Mouse (Mus musculus) left cerebral cortex, adult 18-20 months (tissue): ENCODE data around the gene Abi1. TPM values are rescaled to one million over a fixed set of nuclear protein-coding genes. Genes with fewer than 3 reads are reported as not detected.
"Not testable (repeated sequence)": the region's sequence is repeated elsewhere in the genome, so short reads cannot be mapped to it uniquely, and the experiment has no call there.

ENCODE experiments used
- DNase-seq, 2 experiments: peaks; one replicate each; pipeline ENCODE4 v3.0.0; 2021 to 2022; ENCODE audit warnings: low spot score in 2 of 2, mixed read lengths in 1 of 2
- total RNA-seq, 2 experiments: library from RNA; stranded (reverse); gene quantifications; 2 replicates each; pipeline ENCODE4 v1.2.3; 2021

Abi1 gene
- total RNA-seq, 2 experiments from 2014 or later: 142 to 146 TPM

DNA sequence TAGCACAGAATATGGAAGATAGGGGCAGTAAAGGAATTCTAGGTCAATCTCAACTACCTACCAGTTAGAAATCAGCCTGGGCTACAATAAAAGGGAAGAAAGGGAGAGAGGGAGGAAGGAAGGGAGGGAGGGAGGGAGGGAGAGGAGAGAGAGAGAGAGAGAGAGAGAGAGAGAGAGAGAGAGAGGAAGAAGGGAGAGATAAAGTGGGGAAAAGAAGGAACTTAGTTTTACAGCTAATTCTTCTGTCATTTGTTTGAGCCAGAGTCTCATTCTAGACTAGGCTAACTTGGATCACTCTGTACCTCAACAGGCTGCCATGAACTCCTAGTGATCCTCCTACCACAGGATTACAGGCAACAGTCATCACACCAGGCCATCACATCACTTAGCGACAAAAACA, 4.6 kb downstream of the Abi1 start:
- no peak for DNase-seq

DNA sequence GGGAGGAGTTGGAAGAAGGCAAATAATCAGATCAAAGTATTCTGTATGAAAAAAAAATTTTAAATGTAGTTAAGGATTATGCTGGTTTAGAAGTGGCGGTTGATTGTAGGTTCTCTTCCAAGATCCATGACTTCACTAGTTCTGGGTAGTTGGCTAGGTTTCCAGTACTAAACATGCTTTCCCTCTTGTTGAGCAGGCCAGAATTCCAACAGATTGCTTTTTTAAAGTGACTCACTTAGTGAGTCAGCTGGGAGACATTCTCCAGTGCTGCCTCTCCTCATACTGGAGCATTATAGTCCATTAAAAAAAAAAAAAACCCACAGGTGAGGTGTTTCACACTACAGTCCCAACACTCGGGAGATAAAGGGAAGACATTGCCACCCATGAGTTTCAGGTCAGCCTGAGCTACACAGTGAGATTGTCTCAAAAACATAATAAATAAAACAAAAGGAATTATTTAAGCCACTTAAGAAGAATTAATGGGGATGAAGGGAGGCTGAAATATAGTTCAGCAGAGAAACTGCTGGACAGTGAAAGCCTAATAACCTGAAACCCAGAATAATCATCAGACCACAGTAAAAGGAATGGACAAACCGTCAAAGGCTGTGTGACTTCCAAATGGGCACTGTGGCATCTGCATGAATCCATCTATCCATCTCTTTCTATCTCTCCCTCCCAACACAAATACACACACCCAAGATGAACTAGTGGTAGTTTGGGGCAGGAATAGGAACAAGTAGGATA, 5.2 kb downstream of the Abi1 start:
- no peak for DNase-seq

DNA sequence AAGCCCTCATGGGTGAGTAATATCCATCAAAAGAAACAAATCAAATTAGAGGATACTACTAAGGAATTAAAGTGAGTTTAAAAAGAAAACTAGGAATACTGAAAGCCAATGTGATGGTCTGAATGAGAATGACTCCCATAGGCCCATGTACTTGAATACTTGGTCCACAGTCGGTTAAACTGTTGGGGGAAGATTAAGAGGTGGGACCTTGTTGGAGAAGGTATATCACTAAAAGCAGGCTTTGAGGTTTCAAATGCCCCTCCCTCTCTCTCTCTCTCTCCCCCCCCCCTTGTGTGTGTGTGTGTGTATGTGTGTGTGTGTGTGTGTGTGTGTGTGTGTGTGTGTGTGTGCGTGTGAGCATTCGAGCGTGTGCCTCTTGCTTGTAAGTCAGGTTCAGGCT, 9.4 kb downstream of the Abi1 start:
- no peak for DNase-seq

DNA sequence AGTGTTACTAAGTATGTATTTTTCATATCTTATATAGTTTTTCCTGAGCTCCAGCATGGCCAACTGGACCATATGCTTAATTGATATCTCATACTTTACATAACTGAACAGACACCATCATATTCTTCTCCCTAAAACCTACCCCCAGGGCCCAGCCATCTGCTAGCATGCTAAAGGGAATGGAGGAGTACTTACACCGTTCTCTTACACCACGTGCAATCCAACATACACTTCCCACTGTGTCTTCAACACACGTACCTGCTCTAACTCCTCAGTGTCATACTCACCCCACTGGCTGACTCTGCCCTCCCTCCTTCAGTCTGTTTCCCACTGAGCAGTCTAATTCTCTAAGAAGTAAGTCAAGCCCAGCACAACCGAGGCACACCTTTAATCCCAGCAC, 11.2 kb downstream of the Abi1 start:
- no peak for DNase-seq

DNA sequence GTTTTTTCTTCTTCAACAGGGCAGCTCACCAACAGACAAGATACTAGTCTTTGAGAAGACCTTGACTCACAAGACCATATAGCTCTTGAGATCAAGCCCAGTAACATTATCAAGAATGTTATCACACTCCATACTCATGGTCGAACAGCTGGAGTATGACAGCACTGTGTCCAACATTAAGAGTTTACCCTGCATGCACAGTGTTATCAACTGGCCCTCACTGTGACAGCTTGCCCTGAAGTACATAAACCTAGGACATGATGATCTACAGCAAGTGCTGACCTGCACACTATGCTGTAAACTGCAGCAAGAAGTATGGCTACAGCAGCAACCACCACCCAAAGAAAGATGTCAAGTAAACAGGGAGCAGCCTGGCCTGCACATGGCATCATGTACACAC, 13.7 kb downstream of the Abi1 start:
- no peak for DNase-seq

DNA sequence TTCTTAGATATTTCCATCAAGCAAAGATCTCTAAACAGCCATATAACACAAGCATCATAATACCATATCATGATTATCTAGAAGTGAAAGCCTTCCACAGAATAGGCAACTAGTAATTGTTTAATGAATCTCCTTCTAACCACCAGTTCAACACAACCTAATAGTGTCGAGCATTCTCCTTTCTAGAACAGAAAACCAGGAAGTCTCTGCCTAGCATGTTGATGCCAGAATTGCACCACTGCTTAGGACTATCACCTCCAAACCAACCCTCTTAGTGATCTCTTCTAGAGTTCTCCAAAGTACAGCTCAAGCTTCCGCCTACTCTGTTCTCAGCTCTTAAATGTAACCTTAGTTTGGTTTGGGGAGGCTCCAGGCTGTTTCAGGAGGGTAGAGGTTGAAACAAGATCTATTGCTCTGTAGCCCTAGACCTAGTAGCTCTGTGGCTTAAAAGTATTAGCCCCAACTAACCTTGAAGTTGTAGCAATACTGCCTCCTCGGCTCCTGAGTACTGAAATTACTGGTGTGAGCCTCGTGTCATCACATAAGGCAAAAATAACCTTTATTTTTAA, 16.2 kb downstream of the Abi1 start:
- no peak for DNase-seq

DNA sequence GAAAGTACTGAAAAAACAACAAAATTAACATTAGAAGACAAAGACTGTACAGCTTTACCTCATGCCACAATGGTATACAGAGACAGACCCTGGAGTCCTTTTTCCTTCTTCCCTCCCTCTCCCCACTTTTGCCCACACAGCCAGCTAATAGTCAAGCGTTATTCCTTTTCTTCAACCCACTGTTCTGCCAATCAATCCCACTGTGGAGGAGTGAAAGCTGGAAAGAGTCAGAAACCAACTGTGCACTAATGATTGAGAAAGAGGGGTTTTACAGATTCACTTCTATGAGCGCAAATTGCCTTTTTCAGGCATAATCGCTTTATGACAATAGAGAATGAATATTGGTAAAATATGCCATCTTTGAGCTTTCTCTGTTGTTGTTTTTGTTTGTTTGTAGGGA, 17.0 kb downstream of the Abi1 start:
- DNase-seq: no peak

DNA sequence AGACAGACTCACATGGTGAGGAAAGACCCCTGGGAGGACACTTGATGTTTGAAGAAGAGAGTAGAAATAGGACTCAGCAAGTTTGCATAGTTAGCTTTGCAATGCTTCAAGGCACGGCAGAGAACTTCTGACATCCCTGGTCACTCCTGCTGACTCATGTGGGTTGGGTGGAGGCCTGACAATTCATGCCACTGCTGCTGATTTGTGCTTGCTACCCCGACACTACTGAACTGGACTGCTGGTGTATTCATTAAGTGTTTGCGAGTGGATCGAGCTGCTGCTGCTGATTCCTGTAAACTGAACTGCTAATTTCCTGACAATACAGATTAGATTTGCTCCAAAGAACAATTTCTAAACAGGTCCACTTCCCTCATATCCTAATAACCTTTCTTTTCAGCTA, 18.3 kb downstream of the Abi1 start:
- DNase-seq: no peak

DNA sequence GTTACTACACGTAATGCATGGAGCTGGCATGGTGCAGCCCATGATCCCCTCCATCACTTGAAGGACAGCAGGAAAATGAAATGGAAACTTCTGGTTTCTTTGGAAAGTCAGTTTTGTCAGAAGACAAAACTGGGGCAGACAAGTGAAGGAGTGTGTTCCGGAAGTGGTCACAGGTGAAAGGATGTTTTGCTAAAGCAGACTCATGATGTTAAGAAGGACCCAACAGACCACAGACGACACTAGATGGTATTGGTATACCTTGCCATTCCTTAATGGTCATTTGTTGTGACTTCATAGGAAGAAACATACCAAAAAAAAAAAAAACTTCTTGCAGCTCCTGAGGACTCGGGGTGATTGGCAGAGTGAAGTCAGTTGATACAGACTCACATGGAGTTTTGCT, 18.7 kb downstream of the Abi1 start:
- no peak for DNase-seq

DNA sequence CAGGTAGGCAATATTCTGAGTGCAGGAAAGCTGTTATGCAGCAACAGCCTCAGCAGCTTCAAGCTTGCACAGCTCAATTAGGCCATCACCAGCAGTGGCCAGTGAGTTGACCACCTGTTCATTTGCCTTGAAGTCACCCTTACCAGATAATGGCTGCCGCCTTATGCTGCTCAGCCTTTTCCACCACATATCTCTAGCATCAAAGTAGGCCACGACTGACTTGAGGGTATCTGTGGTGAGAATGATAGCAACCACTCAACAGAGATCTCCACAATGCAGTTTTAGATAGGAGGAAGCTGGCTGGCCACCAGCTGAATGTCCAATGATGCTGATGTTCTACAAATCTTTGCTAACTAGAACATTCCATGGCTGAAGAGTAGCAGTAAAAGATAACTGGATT, 20.9 kb downstream of the Abi1 start:
- DNase-seq: no peak

DNA sequence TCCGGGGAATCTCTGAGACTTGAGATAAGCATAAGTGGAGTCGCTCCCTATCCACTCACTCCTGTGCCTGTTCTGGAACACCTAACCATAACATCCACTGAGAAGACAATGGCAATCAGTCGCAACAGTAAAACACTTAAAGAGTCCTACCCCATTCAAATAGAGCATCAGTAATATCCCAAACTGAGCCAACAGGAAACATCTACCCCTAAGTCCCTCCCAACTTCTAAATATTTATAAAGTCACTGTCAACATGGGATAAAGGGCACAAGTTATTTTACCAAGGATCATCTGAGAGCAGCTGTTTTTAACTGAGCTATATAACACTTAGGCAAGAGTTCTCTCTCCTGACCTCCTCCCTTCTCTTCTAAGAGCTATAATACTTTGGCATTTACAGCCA, 23.9 kb downstream of the Abi1 start:
- no peak for DNase-seq

DNA sequence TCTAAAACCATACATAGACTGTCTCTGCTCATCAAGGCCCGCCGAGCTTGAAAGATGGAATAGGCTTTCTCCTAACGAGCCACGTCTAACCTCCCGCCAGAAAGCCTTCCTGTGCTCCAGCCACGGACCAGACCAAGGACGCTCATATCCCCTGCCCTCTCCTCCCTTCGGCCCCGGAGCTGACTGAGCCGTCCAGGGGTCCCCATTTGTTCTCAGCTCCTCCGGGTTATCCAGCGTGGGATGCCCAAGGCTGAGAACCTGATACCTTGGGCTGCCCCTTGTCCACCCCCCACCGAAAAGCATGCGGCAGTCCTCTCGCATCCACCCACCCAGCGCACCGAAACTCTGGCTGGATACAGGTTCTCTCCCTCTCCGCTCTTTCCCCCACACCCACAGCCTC, 24.7 kb downstream of the Abi1 start:
- DNase-seq: no peak

DNA sequence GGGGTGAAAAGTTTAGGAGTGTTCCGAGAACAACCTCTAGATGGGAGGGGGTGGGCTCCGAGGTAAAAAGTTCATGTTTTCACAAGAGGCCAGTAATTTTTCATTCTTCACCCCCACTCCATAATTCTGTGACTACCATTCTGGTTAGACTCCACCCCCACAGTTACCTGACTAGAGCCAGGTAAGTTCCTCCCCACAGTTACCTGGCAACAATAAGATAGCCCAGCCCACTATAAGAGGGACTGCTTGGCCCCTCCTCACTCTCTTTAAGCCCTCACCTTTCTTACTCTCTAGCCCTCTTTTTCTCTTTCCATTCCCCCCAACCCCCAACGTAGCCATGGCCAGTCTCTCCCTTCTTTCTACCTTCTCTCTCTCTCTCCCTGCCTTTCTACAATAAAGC, 25.1 kb downstream of the Abi1 start:
- not testable (repeated sequence) for DNase-seq

DNA sequence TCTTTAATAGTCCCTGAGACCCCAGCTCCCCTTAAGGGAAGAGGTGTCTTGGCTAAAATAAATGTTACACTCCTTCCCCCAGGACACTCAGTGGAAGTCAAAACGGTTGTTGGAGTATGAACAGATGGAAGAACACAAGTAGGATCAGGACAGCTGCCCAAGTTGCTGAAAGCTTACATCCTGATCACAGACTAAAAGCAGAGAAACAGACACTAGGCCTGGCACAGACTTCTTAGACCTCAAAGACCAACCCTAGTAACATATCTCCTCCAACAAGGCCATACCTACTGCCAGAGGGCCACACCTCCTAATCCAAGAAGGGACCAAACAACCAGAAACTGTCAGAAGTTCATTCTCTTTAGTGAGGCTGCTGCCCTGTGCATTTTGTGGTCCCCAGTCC, 31.8 kb downstream of the Abi1 start:
- DNase-seq: no peak

DNA sequence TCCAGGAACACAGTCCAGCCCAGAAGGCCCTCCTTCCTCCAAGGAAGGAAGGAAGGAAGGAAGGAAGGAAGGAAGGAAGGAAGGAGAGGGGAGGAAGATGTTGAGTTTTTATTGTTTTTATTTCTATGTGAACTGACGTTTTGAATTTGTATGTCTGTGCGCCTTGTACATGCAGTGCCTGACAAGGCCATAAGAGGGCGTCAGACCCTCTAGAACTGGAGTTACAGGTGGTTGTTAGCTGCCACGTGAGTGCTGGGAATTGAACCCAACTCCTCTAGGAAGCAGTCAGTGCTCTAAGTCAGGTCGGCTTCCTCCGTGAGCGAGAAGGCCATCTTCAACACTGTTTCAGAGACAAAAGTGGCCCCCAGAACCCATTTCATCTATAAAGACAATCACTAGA, 32.5 kb downstream of the Abi1 start:
- DNase-seq: no peak

DNA sequence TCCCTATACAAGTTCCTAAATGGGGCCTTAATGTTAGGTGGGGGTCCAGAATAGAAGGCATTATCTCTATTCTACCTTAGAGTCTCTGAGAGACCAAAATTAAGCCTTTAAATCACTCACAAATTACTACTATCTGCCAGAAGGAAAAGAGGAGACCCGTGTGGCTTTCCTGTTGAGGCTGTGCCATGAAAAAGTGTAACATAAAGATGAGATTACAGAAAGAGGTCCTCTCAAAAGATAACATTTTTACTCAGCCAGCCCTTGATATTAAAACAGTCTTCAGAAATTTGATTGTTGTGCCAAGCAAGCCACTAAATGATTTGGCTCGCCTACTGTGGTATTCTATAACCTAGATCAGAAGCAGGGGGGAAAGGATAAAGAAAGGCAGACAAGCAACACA, 32.9 kb downstream of the Abi1 start:
- no peak for DNase-seq

DNA sequence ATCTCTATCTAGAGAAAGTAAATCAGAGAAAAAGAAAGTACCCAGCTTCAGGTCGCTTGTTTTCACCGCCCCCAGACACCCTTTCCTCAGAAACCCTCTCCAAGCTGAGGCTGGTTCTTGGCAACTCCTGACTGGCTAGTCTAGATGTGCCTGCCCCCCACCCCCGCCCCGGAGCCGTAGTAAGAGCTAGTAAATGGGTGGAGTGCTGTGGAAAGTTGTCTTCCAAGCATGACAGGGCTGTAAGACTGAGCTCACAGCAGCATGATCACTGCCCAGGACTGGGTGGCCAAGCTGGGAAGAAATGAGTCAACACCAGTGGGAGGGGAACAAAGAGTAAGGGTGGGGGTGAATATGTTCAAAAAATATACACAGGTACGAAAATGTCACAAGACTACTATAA, 33.8 kb downstream of the Abi1 start:
- DNase-seq: no peak

DNA sequence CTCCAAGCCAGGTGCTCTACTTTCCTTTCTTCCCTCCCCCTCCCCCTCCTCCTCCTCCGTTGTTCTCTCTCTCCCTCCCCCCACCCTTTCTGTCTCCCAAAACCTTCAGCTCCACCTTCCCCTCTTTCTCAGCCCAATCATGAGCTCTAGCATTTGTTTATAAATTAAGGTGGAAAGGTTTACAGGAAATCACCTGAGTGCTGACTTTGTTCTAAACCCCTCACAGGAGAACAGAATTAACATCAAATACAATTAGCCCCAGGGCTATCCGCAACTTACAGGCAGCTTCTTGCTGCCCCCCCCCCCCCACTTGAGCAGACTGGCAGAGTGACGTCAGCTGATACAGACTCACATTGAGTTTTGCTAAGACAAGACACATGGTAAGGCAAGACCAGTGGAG, 37.4 kb downstream of the Abi1 start:
- DNase-seq: no peak

DNA sequence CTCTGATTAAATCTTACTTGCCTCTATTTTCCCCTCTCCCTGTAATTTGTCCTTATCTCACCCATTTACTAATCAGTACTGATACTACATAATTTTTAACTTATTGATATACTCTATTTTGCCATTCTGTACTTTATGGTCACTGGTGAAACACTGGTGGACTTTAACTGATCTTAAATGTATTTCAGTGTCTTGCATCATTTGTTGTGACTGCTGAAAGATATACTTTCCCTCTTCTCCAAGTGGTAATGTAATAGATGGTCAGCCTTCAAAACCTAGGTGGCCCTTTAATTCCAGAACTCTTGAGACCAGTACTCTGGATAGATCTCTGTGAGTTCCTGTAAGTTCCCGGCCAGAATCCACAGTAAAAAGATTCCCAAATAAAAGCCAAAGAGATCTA, 40.4 kb downstream of the Abi1 start:
- no peak for DNase-seq

DNA sequence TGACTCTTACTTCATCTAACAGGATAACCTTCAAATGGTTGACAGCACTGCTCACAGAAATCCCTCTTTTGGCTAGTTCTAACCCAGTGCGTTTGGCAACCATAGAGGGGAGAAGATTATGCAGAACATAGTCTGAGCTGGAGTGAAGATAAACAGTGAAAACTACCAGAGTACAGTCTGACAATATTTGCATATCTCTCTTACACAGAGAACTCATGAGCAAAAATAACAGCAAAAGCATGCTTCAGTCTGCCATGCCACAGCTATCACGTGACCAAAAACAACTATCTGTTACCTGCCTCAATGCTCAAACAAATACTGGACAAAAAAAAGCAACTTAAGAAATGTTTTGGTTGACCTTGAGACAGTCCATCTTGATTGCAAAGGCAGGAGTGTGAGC, 41.2 kb downstream of the Abi1 start:
- no peak for DNase-seq

DNA sequence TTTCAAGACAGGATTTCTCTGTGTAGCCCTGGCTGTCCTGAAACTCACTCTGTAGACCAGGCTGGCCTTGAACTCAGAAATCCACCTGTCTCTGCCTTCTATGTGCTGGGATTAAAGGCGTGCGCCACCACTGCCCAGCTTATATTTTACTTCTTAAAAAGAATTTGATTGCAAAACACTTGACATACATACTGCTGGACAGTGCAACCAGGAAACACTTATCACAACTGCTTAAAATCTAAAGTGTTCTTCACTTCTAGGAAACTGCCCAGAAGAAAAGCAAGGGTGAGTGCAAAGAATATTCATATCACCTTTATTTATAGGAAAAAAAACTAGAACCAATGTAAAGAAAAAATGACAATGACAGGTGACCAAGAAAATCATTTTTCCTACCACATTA, 42.0 kb downstream of the Abi1 start:
- no peak for DNase-seq

DNA sequence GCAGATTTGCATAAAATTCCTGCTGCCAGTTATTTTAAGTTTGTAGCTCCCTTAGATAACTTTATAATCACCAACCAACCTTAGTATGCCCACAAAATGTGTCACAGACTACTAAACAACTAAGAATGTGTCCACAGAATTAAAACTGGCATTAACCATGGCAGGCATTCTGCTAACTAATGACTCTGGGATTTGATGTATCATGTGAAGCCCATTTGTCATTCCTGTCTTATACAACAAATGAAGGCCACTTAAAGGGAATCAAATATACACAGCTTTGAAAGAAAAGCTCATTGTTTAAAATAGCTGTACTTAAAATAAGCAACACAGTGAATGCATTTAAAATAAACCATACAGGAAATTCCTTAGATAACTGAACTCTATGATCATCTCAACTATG, 44.0 kb downstream of the Abi1 start:
- DNase-seq: no peak

DNA sequence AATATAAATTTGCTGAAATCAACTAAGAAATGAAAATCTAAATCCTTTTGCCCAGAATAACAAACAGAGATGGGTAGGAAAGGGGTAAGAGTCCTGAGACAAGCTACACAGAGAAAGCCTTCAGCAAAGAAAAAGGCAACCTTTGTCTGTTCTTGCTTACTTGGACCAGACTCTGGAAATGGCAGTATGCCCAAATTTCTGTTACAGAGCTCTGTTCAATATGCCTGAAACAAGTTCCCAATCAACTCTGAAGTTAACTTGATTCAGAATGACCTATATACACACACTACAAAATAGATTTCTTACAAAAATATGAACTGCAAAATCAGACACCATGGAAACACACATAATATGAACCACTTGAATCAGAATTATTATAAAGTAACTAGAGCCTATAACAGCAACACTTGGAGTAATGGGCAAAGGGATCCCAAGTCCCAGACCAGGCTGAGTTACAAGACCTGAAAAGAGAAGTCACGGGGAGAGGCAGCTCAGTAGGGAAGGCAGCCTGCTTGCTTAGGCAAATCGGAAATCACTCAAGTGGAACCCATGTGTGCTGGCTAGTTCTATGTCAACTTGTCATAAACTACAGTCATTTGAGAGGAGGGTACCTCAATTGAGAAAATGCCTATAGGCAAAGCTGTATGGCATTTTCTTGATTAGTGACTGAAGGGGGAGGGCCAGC, 53.9 kb downstream of the Abi1 start:
- DNase-seq: no peak
